Mouse (Mus musculus): ENCODE results near the gene Eepd1. TPM values are rescaled to one million over a fixed set of nuclear protein-coding genes. Genes with fewer than 3 reads are reported as not detected.

Gene Eepd1
- total and polyA plus RNA-seq, 3 experiments, result 0.85 to 1.6 TPM; not detected in 1

DNA sequence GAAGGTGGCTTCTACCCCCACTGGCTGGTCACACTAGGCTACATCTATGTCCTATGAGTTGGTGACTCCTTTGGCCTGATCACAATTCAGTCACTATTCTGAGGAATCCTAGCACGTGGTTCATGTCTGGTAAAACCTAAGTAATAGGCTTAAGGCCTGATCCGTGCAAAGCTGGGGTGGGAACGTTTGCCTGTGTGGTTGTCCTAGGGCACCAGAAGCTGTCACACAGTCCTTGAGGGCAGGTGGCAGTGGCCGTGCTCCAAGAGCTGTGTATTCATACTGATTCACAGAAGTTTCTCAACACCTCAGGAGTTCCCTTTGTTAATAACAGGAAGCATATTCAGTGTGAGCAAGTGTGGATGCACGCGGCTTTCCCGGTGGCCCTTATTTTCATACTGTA, 4.1 kb downstream of the Eepd1 start:
- Histone ChIP-seq H3K27ac (ENCODE audit: control insufficient read depth, low read depth, low read length) (no peak overlapping the region), H3K4me1 (ENCODE audit: control insufficient read depth in 1 of 2, insufficient read depth in 2 of 2, low read length in 2 of 2) (peaks cover 0 to 8% of the 10 kb centered on the region in 2 experiments; a peak in 3 of 4 replicates), H3K9me3 (replicated peaks; ENCODE audit: insufficient read depth, low read length) (no peaks in the 10 kb centered on the region), H3K4me3 (ENCODE audit: control insufficient read depth in 1 of 2, insufficient read depth in 1 of 2, low read depth in 2 of 2, low read length in 2 of 2) (no peak overlapping the region), H3K9ac (ENCODE audit: control insufficient read depth, low read depth, low read length, poor library complexity, severe bottlenecking) (no peak overlapping the region), H3K79me2 (ENCODE audit: control insufficient read depth, insufficient read depth, low read length, poor library complexity) (no peaks in the 10 kb centered on the region), H3K36me3 (ENCODE audit: control insufficient read depth in 1 of 2, insufficient read depth in 2 of 2, low read length in 2 of 2) (no peaks in the 10 kb centered on the region; a peak in 1 of 4 replicates), H3K27me3 (ENCODE audit: control insufficient read depth in 1 of 2, insufficient read depth in 2 of 2, low read length in 2 of 2) (no peaks in the 10 kb centered on the region)
- no peak for TF ChIP-seq POLR2A (IDR thresholded peaks at IDR 0.05; ENCODE audit: control insufficient read depth in 1 of 2, insufficient read depth in 1 of 2, low read depth in 1 of 2, low read length in 2 of 2, poor library complexity in 1 of 2)
- TF ChIP-seq MEF2A (IDR thresholded peaks at IDR 0.05; ENCODE audit: extremely low read depth, insufficient replicate concordance, low read depth, low read length, poor library complexity, severe bottlenecking), result no peak
- TF ChIP-seq ZNF384 (IDR thresholded peaks at IDR 0.05; ENCODE audit: low read depth, low read length), result no peak
- no peak for TF ChIP-seq ELF1 (IDR thresholded peaks at IDR 0.05; ENCODE audit: low read depth, low read length)
- TF ChIP-seq POLR2AphosphoS5 (IDR thresholded peaks at IDR 0.05; ENCODE audit: borderline replicate concordance, low read depth, low read length), result no peak
- no peak for TF ChIP-seq ETS1 (IDR thresholded peaks at IDR 0.05; ENCODE audit: low read depth, low read length)
- no peak for TF ChIP-seq TAL1 (IDR thresholded peaks at IDR 0.05; ENCODE audit: low read length)
- TF ChIP-seq MAX (IDR thresholded peaks at IDR 0.05; ENCODE audit: low read length), result no peak
- TF ChIP-seq CHD1 (IDR thresholded peaks at IDR 0.05; ENCODE audit: low read depth, low read length), result no peak
- no peak for TF ChIP-seq TBP (IDR thresholded peaks at IDR 0.05; ENCODE audit: low read depth, low read length)
- TF ChIP-seq RCOR1 (IDR thresholded peaks at IDR 0.05; ENCODE audit: low read depth, low read length), result no peak
- DNase-seq (ENCODE audit: low read depth, low spot score), result no peak

DNA sequence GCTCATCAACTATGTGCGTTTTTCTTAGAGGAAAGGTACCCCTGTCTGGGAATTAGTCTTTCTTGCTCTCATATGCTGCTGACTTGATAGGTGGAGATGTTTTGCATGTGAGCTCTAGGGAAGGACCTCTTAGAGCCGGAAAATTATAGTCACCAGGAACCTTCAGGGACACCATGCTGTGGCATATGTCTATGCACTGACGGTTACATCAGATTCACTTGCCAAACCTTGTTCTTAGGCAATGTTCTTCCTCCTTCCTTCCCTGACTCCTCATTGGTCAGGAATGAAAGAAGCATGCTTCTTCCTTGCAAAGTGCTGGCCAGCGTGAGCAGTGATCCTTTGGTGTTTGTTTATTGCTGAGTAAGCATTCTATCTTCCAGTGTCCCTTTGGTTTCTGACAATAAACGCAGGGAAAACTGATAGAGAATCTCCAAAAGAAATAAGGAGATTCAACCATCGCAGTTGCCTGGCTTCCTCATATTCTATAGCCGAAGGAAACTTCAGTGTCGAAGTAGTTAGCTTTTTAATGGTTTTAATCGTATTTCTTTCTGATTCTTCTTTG, 5.0 kb downstream of the Eepd1 start:
- Histone ChIP-seq H3K27ac (ENCODE audit: control insufficient read depth, low read depth, low read length) (no peak overlapping the region), H3K27me3 (ENCODE audit: control insufficient read depth in 1 of 2, insufficient read depth in 2 of 2, low read length in 2 of 2) (no peaks in the 10 kb centered on the region), H3K4me3 (ENCODE audit: control insufficient read depth in 1 of 2, insufficient read depth in 1 of 2, low read depth in 2 of 2, low read length in 2 of 2) (no peak overlapping the region), H3K9me3 (replicated peaks; ENCODE audit: insufficient read depth, low read length) (no peaks in the 10 kb centered on the region), H3K79me2 (ENCODE audit: control insufficient read depth, insufficient read depth, low read length, poor library complexity) (no peaks in the 10 kb centered on the region), H3K9ac (ENCODE audit: control insufficient read depth, low read depth, low read length, poor library complexity, severe bottlenecking) (no peak overlapping the region), H3K4me1 (ENCODE audit: control insufficient read depth in 1 of 2, insufficient read depth in 2 of 2, low read length in 2 of 2) (0 out of 4 replicates have a peak, but pooled peaks cover 0 to 5% of the 10 kb centered on the region in 2 experiments), H3K36me3 (ENCODE audit: control insufficient read depth in 1 of 2, insufficient read depth in 2 of 2, low read length in 2 of 2) (no peaks in the 10 kb centered on the region)
- DNase-seq (ENCODE audit: low read depth, low spot score), result no peak
- no peak for TF ChIP-seq JUND (IDR thresholded peaks at IDR 0.05; ENCODE audit: low read depth, low read length)
- TF ChIP-seq NELFE (IDR thresholded peaks at IDR 0.05; ENCODE audit: low read depth, low read length), result no peak
- TF ChIP-seq ZNF384 (IDR thresholded peaks at IDR 0.05; ENCODE audit: low read depth, low read length), result no peak
- peak; percentile 70 for TF ChIP-seq MAFK (IDR thresholded peaks at IDR 0.05; ENCODE audit: borderline replicate concordance, low read depth, low read length)
- no peak for TF ChIP-seq CHD2 (IDR thresholded peaks at IDR 0.05; ENCODE audit: low read length)
